Mouse (Mus musculus): ENCODE data around the gene Numbl.
A peak's percentile ranks its signal among the peaks of the same experiment; 100 is the strongest.

Numbl gene

DNA sequence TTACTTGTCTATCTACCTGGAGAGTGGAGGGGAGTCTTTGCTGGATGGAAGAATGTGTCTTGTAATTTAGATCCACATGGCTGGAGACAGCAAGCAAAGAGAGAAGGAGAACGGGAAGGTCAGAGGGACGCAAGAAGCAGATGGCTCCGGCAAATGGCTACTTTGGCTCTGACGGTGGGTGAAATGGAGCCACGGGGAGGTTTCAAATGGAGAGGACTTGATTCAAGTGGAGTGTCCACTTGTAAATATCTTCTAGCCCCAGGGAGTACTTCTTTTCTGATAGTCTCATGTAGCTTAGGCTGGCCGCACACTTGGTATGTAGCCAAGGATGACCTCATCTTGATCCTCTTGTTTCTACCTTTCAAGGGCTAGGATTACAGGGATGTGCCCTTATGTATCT lies 40.6 kb downstream of the Numbl start:
- no peak for DNase-seq

DNA sequence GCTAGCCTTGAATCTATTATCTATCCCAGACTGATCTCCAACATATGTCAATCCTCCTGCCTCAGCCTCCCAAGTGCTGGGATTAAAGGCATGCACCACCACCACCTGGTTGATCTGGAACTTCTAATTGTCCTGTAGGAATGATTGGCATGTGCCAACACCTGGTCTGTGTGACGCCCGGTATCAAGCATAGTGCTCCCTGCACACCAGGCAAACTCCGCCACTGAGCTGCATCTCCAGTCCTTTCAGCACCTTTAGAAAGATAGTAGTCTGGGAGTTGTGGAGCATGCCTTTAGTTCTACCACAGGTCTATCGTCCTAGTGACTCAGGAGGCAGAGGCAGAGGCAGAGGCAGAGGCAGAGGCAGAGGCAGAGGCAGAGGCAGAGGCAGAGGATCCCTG lies 42.1 kb downstream of the Numbl start:
- no peak for DNase-seq

GRCm38 (mm10) chr7:27300801-27301200 lies 42.6 kb downstream of the Numbl start:
- no peak for DNase-seq

- DNase-seq: peak; percentile 52
These were observed 43.9 kb downstream of the Numbl start for GRCm38 (mm10) chr7:27302172-27302571.

DNA sequence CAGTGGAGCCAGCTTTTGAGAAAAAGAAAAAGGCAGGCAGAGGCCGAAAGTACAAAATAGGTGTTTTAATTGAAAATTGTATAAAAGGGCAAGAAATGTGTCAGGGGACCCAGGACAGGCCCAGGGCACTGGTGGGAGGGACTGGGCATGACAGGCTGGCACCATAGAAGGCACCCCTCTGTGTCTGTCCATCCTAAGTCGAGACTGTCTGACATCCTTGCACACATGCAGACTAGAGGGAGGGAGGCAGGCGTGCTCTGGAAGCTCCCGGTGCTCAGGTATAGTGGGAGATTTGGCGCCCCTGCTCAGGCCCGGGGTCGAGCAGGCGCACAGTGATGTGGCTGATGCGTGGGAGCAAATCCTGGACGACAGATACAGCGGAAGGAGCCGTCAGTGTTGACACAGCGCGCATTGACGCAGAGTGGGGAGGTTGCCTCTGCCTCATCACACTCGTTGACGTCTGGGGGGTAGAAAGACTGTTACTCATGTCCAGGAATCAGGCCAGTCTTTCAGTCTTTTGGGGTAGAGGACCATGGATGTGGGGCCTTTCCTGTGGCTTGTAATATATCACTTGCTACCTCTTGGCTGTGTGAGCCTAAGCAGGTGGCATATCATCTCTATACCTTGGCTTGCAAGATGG lies 47.0 kb downstream of the Numbl start:
- DNase-seq: no peak

DNA sequence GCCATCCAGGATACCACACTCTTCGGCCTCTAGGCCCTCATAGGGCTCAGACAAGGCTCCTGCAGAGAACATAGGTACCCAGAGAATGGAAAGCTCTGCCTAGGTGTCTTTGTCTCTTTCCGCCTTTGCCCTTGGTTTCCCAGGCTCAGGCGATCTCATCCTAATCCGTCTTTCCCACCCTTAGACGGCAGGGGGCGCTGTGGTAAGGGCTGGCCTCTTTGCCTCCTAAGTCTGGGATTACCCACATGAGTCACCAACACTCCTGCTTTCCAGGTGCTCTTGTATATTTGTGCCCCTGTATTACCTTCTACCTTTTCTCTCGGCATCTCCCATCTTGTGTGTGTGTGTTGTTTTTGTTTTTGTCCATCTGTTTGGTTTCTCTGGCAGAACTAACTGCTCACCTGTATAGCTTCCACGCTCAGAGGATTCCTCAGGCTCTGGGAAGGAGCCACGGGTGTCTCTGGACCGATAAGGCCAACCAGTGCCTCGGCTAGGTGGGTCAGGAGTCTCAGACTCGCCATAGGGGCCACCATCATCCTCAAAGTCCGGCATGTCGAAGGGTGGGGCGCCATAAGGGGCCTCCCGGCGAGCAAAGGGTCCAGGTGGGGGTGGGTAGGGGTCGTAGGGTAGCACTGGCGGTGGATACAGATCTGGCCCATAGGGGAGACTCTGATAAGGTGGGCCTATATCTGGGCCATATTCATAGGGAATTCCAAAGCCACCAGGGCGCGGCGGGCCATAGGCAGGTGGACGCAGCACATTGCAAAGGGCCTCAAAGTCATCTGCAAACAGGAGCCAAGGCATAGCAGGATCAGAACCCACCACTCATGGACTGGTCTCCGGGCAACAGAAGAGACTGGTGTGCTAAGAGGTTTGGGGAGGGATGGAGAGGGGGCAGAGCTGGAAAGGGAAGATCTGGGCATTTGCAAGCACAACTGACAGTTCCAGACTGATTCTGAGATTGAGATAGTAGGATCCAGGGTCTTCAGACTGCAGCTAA lies 48.2 kb downstream of the Numbl start:
- no peak for DNase-seq

- no peak for DNase-seq
These were observed 49.3 kb downstream of the Numbl start for GRCm38 (mm10) chr7:27307551-27307950.

DNA sequence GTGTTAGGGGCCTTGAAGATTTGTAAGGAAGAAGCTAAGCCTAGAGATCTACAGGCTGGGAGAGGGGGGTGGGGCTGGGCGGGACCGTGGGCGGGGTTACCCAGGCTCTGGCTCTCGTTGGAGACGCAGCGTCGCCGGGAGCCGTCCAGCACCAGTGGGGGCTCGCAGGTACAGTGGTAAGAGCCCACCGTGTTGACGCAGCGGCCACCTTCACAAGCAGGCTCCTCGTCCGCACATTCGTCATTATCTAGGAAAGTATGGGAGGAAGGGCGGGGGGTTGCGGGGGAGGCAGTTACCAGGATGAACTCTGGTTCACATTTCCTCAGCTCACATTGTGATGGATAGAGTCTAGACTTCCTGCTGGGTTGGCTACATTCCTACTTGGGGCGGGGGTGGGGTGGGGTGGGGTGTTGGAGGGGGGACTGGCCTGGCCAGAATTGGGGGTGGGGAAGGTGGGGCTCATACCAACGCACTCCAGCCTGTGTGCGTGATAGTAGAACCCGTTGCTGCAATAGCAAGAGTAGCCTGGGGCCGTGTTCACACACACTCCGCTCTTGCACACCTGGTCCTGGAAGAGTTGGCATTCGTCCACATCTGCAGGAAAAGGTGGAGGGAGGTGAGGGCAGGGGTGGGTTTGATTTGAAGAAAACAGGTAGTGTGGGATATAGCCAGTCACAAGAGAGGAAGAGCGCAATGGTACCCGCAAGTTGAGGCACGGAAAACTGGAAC lies 50.8 kb downstream of the Numbl start:
- DNase-seq: no peak

- DNase-seq: no peak
These were observed 51.6 kb downstream of the Numbl start for GRCm38 (mm10) chr7:27309832-27310231.

DNA sequence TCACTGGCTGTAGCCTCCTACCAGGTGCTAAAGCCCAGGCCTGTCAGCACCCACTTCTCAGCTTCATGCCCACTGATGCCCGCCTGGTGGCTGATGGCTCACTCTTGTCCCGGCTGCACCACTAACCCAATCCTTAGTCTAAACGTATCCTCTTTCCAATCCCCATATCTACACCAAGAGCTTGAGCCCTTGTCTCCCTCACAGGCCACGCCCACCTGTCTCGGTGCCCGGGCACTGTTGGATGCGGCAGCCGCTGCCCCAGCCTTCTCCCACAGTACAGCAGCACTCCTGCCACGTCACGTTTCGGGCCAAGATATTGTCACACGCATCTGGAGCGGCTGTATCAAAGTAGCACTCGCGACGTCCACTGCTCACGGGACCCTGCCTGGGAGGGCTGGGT lies 52.1 kb downstream of the Numbl start:
- no peak for DNase-seq

DNA sequence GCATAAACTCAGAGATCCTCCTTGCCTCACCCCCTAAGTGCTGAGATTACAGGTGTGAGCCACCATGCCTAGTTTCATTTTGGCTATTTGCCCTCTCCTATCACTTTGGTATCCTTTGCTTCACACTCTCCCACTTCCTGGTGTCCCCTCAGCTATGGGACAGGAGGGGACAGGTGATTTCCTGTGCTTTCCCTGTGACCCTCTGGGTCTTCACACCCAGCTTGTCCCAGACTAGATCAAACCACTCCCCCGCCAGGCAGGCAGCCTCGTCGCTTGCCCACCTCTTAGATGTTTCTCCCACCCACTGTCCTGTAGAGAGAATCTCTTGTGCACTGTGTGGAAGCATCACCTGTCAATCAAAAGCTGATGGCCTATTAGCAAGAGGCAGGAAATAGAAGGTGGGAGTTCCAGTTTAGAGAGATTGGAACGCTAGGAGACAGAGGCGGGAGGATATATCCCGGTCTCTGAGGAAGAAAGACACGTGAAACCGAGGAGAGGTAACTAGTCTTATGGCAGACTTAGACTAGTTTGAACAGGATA lies 52.8 kb downstream of the Numbl start:
- no peak for DNase-seq

- DNase-seq: no peak
These were observed 53.5 kb downstream of the Numbl start for GRCm38 (mm10) chr7:27311651-27312284.

DNA sequence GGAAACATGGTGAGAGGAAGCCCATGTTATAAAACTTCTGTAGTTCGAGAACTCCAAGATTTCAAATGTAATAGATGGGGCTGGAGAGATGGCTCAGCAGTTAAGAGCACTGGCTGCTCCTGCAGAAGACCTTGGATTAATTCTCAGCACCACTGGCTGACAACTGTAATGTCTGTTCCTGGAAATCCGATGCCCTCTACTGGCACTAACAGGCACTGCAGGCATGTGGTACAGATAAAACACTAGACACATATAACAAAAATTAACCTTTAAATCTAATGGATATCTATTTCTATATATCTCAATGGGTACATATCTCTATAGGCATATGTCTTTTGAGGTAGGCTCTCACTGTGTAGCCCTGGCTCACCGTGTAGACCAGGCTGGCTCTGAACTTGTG lies 56.2 kb downstream of the Numbl start:
- DNase-seq: no peak

DNA sequence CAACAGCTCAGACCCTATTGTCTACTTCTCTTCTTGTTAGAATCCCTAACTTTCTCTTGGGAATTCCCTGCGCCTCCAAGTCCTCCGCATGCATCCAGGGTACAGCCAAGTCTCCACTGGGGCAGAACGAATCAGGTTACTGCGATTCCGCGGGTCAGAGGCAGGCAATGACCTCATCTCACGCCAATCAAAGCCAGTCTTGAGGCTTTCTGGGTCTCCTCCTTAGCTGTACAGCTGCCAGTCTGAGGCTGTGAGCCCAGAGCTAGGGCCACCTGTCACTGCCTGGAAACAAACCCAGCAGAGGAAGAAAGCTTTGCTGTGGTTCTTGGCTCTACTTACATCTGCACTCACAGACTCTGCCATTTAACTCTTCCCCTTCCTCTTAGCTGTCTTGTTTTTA lies 57.7 kb downstream of the Numbl start:
- DNase-seq: no peak

DNA sequence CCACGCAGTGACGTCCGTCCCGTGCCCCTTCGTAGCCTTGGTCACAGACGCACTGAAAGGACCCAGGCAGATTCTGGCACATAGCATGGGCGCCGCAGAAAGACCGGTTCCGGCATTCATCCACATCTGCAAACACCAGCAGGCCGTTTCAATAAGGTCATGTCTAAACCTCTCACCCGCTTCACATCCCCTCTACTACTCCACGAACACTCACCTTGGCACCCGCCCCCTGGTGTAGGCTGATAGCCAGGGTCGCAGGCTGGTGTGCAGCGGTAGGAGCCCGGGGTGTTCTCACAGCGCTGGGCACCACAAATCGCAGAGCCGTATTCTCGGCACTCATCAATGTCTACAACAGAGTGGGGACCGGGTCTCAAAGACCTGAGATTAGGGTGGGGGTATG lies 61.2 kb downstream of the Numbl start:
- DNase-seq: no peak

DNA sequence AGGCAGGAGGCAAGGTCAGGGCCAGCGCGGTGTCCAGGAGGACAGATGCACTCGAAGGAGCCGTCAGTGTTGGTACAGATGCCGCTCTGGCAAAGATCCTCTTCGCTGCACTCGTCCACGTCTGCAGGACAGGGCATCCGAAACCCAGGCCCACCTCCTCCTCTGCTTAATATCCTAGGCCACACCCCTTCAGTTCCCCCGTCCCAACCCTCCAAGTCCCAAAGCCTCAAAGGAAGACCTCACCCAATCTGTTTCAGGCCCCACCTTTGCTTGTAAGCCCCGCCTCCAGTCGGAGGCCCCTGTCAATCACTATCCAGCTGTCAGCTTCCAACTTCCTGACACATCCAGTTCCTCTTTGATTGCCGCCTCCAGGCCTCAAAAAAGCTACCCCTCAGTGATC lies 64.1 kb downstream of the Numbl start:
- no peak for DNase-seq

- no peak for DNase-seq
These were observed 64.8 kb downstream of the Numbl start for GRCm38 (mm10) chr7:27323001-27323400.

DNA sequence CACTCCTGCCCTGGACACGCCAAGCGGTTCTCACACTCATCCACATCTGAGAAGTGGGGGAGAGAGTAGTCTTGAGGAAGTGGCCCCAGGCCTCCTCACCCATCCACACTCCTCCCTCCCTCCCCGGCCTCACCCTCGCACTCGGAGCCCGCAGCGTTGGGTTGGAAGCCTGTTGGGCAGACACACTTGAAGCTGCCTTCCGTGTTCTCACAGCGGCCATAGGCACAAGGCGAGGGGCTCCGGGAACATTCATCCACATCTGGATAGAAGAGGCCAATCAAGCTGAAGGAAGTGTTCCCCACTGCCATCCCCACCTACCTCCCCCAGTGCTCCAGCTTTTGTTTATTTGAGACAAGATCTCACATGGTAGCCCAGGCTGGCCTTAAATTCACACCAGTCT lies 65.9 kb downstream of the Numbl start:
- DNase-seq: no peak

DNA sequence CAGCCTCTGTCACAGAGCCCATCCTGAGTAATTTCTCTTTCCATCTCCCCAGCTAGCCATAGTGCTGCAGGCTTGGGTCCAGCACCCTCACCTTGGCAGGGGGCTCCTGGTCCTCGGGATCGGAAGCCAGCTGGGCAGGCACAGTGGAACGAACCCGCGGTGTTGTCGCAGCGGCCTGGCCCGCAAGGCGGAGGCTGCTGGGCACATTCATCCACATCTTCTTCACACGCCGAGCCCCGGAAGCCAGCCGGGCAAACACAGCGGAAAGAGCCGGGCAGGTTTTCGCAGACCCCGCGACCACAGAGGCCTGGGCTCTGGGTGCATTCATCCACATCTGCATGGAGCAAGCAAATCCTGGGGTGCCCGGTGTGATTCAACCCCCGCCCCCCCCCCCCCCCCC lies 66.7 kb downstream of the Numbl start:
- DNase-seq: no peak

DNA sequence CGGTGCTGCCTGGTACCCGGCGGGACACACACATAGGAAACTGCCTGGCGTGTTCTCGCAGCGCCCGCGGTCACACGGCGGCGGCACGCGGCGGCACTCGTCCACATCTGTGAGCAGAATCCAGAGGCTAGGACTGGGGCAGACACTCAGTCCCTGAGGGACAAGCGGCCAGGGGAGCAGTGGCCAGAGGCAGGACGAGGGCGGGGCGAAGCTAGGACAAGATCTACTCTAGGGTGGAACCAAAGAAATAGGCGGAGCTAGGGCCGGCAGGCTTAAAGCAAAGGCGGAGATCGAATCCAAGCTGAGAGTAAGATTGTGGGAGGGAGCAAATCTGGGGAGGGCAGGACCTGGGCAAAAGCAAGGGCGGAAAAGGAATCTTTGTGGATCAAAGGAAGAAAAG lies 67.5 kb downstream of the Numbl start:
- DNase-seq: no peak

- DNase-seq: no peak
These were observed 68.1 kb downstream of the Numbl start for GRCm38 (mm10) chr7:27326101-27326880.

DNA sequence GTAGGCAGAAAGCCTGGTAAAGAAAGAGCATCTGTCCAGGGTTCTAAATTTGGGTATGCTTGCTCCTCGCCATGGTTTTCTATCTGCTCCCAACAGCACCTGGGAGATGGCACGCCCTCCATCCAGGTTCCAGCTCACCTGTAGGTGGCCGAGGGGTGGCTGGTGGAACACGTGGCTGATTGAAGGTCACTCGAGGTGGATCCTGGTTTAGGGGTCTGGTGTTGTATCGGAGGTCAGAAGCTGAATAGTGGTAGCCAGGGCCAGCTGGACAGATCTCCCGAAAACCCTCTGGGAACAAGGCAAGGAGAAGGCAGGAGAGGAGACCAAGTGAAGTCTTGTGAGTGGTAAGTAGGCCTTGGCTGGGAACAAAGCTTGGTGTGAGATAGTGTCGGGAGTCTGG lies 69.3 kb downstream of the Numbl start:
- no peak for DNase-seq

Data from right cerebral cortex, postnatal 25 days (tissue).